Mouse (Mus musculus): ENCODE measurements around the gene Klk15. TPM values are rescaled to one million over a fixed set of nuclear protein-coding genes. Genes with fewer than 3 reads are reported as not detected.
"Not testable (repeated sequence)": the region's sequence is repeated elsewhere in the genome, so short reads cannot be mapped to it uniquely, and the experiment has no call there.

The Klk15 gene
- total RNA-seq (2021), result not detected
- long read RNA-seq, experiment 1, result 0 reads
- long read RNA-seq, experiment 2, result 0 reads

- DNase-seq, result no peak
Observed at GRCm38 (mm10) chr7:43933440-43933839, at the start of gene Klk15. Gene Klk15, plus strand, starts transcription at chr7:43933740.

GRCm38 (mm10) chr7:43891365-43891764 is 42.2 kb upstream of the Klk15 start:
- no peak for DNase-seq

GRCm38 (mm10) chr7:43891788-43892187 is 41.8 kb upstream of the Klk15 start:
- DNase-seq, result no peak

- DNase-seq, result peak; percentile 79 to 95
Observed at GRCm38 (mm10) chr7:43894836-43895235, 38.7 kb upstream of the Klk15 start.

GRCm38 (mm10) chr7:43914821-43915220 is 18.7 kb upstream of the Klk15 start:
- DNase-seq, result no peak

GRCm38 (mm10) chr7:43918426-43918825 is 15.1 kb upstream of the Klk15 start:
- DNase-seq, result no peak

GRCm38 (mm10) chr7:43918871-43919270 is 14.7 kb upstream of the Klk15 start:
- DNase-seq, result no peak

GRCm38 (mm10) chr7:43919559-43920451 is 13.7 kb upstream of the Klk15 start:
- DNase-seq, result peak; percentile 54 to 69

GRCm38 (mm10) chr7:43920582-43920981 is 13.0 kb upstream of the Klk15 start:
- DNase-seq, result no peak

- DNase-seq, result no peak
Observed at GRCm38 (mm10) chr7:43921087-43921486, 12.5 kb upstream of the Klk15 start.

- no peak for DNase-seq
Observed at GRCm38 (mm10) chr7:43921941-43922340, 11.6 kb upstream of the Klk15 start.

- no peak for DNase-seq
Observed at GRCm38 (mm10) chr7:43925985-43926384, 7.6 kb upstream of the Klk15 start.

- no peak for DNase-seq
Observed at GRCm38 (mm10) chr7:43928521-43928920, 5.0 kb upstream of the Klk15 start.

- DNase-seq, result no peak
Observed at GRCm38 (mm10) chr7:43932337-43932736, 1.2 kb upstream of the Klk15 start.

- DNase-seq, result no peak
Observed at GRCm38 (mm10) chr7:43934747-43935146, 1.2 kb downstream of the Klk15 start.

GRCm38 (mm10) chr7:43936551-43936950 is 3.0 kb downstream of the Klk15 start:
- DNase-seq, result no peak

- DNase-seq, result not testable (repeated sequence)
Observed at GRCm38 (mm10) chr7:43942293-43942692, 8.8 kb downstream of the Klk15 start.

GRCm38 (mm10) chr7:43944727-43945264 is 11.3 kb downstream of the Klk15 start:
- no peak for DNase-seq

- no peak for DNase-seq
Observed at GRCm38 (mm10) chr7:43950364-43950763, 16.8 kb downstream of the Klk15 start, which contains the start of gene Klk1b8. Gene Klk1b8, plus strand, starts transcription at chr7:43950664.

GRCm38 (mm10) chr7:43952703-43953102 is 19.2 kb downstream of the Klk15 start:
- DNase-seq, result no peak

- DNase-seq, result no peak
Observed at GRCm38 (mm10) chr7:43966451-43966850, 32.9 kb downstream of the Klk15 start, which contains the start of gene Klk1b1. Gene Klk1b1, plus strand, starts transcription at chr7:43966751.

- no peak for DNase-seq
Observed at GRCm38 (mm10) chr7:43967058-43967457, 33.5 kb downstream of the Klk15 start.

- DNase-seq, result no peak
Observed at GRCm38 (mm10) chr7:43967612-43968011, 34.1 kb downstream of the Klk15 start.

All from heart, adult 18-20 months (tissue).